Mouse (Mus musculus): Measurements from ENCODE around the gene Mfsd6.
"Not testable (repeated sequence)": the region's sequence is repeated elsewhere in the genome, so short reads cannot be mapped to it uniquely, and the experiment has no call there.

Gene Mfsd6

GRCm38 (mm10) chr1:52714451-52714850 is 12.8 kb downstream of the Mfsd6 start:
- in situ Hi-C loops (cut with MboI, MseI): no loop called here

GRCm38 (mm10) chr1:52714021-52714420 is 13.2 kb downstream of the Mfsd6 start:
- in situ Hi-C loops (cut with MboI, MseI): no loop called here

GRCm38 (mm10) chr1:52708745-52709144 is 18.5 kb downstream of the Mfsd6 start:
- in situ Hi-C loops (cut with MboI, MseI): no loop called here

GRCm38 (mm10) chr1:52707030-52707429 is 20.2 kb downstream of the Mfsd6 start:
- in situ Hi-C loops (cut with MboI, MseI): no loop called here

GRCm38 (mm10) chr1:52702738-52703491 is 24.3 kb downstream of the Mfsd6 start:
- in situ Hi-C loops (cut with MboI, MseI): no loop called here

- in situ Hi-C loops (cut with MboI, MseI): no loop called here
Measured at GRCm38 (mm10) chr1:52701941-52702340, 25.3 kb downstream of the Mfsd6 start.

- in situ Hi-C loops (cut with MboI, MseI): not testable (repeated sequence)
Measured at GRCm38 (mm10) chr1:52694456-52694855, 32.8 kb downstream of the Mfsd6 start.

- in situ Hi-C loops (cut with MboI, MseI): no loop called here
Measured at GRCm38 (mm10) chr1:52687636-52688035, 39.6 kb downstream of the Mfsd6 start.

GRCm38 (mm10) chr1:52683550-52683949 is 43.7 kb downstream of the Mfsd6 start:
- in situ Hi-C loops (cut with MboI, MseI): no loop called here

- in situ Hi-C loops (cut with MboI, MseI): no loop called here
Measured at GRCm38 (mm10) chr1:52676621-52677020, 50.6 kb downstream of the Mfsd6 start.

- in situ Hi-C loops (cut with MboI, MseI): no loop called here
Measured at GRCm38 (mm10) chr1:52675561-52676551, 51.4 kb downstream of the Mfsd6 start.

GRCm38 (mm10) chr1:52669931-52670330 is 57.3 kb downstream of the Mfsd6 start:
- in situ Hi-C loops (cut with MboI, MseI): no loop called here

GRCm38 (mm10) chr1:52668743-52669323 is 58.4 kb downstream of the Mfsd6 start:
- in situ Hi-C loops (cut with MboI, MseI): no loop called here

- in situ Hi-C loops (cut with MboI, MseI): no loop called here
Measured at GRCm38 (mm10) chr1:52663228-52663627, 64.0 kb downstream of the Mfsd6 start.

- in situ Hi-C loops (cut with MboI, MseI): no loop called here
Measured at GRCm38 (mm10) chr1:52660765-52661164, 66.5 kb downstream of the Mfsd6 start.

GRCm38 (mm10) chr1:52660278-52660677 is 67.0 kb downstream of the Mfsd6 start:
- in situ Hi-C loops (cut with MboI, MseI): no loop called here

- in situ Hi-C loops (cut with MboI, MseI): loop anchor here in 1 of 2 experiments (5.0 kb wide), 1 partner anchor 59 kb away; no protein-coding TSS in a partner anchor
Measured at GRCm38 (mm10) chr1:52658160-52658559, 69.1 kb downstream of the Mfsd6 start.

- in situ Hi-C loops (cut with MboI, MseI): loop anchor here in 1 of 2 experiments (5.0 kb wide), 1 partner anchor 62 kb away; no protein-coding TSS in a partner anchor
Measured at GRCm38 (mm10) chr1:52655153-52655552, 72.1 kb downstream of the Mfsd6 start.

- in situ Hi-C loops (cut with MboI, MseI): loop anchor here in 1 of 2 experiments (5.0 kb wide), 1 partner anchor 304 kb away; no protein-coding TSS in a partner anchor
Measured at GRCm38 (mm10) chr1:52653366-52653765, 73.9 kb downstream of the Mfsd6 start.

- in situ Hi-C loops (cut with MboI, MseI): loop anchor here in 1 of 2 experiments (5.0 kb wide), 1 partner anchor 305 kb away; no protein-coding TSS in a partner anchor
Measured at GRCm38 (mm10) chr1:52652601-52653253, 74.5 kb downstream of the Mfsd6 start.

- in situ Hi-C loops (cut with MboI, MseI): loop anchor here in 1 of 2 experiments (5.0 kb wide), 1 partner anchor 307 kb away; no protein-coding TSS in a partner anchor
Measured at GRCm38 (mm10) chr1:52650066-52650465, 77.2 kb downstream of the Mfsd6 start.

Data from T-helper 17 cell (primary cell).